Mouse (Mus musculus) MEL (cell line): Measurements from ENCODE around the gene Fam219b.
A peak's percentile ranks its signal among the peaks of the same experiment; 100 is the strongest.

ENCODE experiments used
- CHD2 ChIP-seq: IDR thresholded peaks from 2 replicates; pipeline ENCODE4 v1.6.1; 2011; ENCODE audit warnings: low read length, improper control_type of control experiment
- CTCF ChIP-seq, 3 experiments: IDR thresholded peaks in 2 of 3; conservative IDR thresholded peaks in 1 of 3; 2 replicates each; pipeline ENCODE4 v1.5.1; 2011 to 2012; ENCODE audit warnings: low read length in 3 of 3, low read depth in 2 of 3, mild to moderate bottlenecking in 2 of 3, improper control_type of control experiment in 1 of 3, inconsistent platforms in 1 of 3, mixed read lengths in 1 of 3, moderate library complexity in 1 of 3; ENCODE audit not compliant: control insufficient read depth in 1 of 3, insufficient read depth in 1 of 3, poor library complexity in 1 of 3, severe bottlenecking in 1 of 3
- EP300 ChIP-seq, 2 experiments: IDR thresholded peaks; 2 replicates each; pipeline ENCODE4 v1.6.1; 2011; ENCODE audit warnings: improper control_type of control experiment in 2 of 2, low read length in 2 of 2, low read depth in 1 of 2, mild to moderate bottlenecking in 1 of 2
- GATA1 ChIP-seq: IDR thresholded peaks from 2 replicates; pipeline ENCODE4 v1.6.1; 2011; ENCODE audit warnings: low read depth, low read length, improper control_type of control experiment
- KAT2A ChIP-seq: conservative IDR thresholded peaks from 2 replicates; pipeline ENCODE4 v1.6.1; 2012; ENCODE audit warnings: low read depth, low read length, improper control_type of control experiment, inconsistent platforms
- MYC ChIP-seq: IDR thresholded peaks from 2 replicates; pipeline ENCODE4 v1.6.1; 2011; ENCODE audit warnings: low read depth, mild to moderate bottlenecking, low read length, improper control_type of control experiment, moderate library complexity
- NELFE ChIP-seq: IDR thresholded peaks from 2 replicates; pipeline ENCODE4 v1.6.1; 2011; ENCODE audit warnings: low read depth, low read length, improper control_type of control experiment
- NRF1 ChIP-seq: IDR thresholded peaks from 2 replicates; pipeline ENCODE4 v1.6.1; 2014; ENCODE audit warnings: low read depth, mild to moderate bottlenecking, inconsistent platforms, low read length, improper control_type of control experiment, moderate library complexity; ENCODE audit not compliant: poor library complexity, insufficient read depth, severe bottlenecking
- POLR2A ChIP-seq, 2 experiments: IDR thresholded peaks; 2 replicates each; pipeline ENCODE4 v1.6.1; 2011 to 2012; ENCODE audit warnings: low read length in 2 of 2, mild to moderate bottlenecking in 2 of 2, control low read depth in 1 of 2, improper control_type of control experiment in 1 of 2, low read depth in 1 of 2, moderate library complexity in 1 of 2; ENCODE audit not compliant: control insufficient read depth in 1 of 2, insufficient read depth in 1 of 2, poor library complexity in 1 of 2
- SMC3 ChIP-seq: IDR thresholded peaks from 2 replicates; pipeline ENCODE4 v1.6.1; 2011; ENCODE audit warnings: low read depth, low read length, improper control_type of control experiment
- TAL1 ChIP-seq: IDR thresholded peaks from 2 replicates; pipeline ENCODE4 v1.6.1; 2012; ENCODE audit warnings: mild to moderate bottlenecking, inconsistent platforms, low read length, moderate library complexity, mixed read lengths
- USF2 ChIP-seq, 2 experiments: IDR thresholded peaks; 2 replicates each; pipeline ENCODE4 v1.6.1; 2011 to 2012; ENCODE audit warnings: improper control_type of control experiment in 2 of 2, low read length in 2 of 2, borderline replicate concordance in 1 of 2, inconsistent platforms in 1 of 2, low read depth in 1 of 2, mild to moderate bottlenecking in 1 of 2; ENCODE audit not compliant: insufficient read depth in 1 of 2
- ZNF384 ChIP-seq: IDR thresholded peaks from 2 replicates; pipeline ENCODE4 v1.6.1; 2012; ENCODE audit warnings: low read depth, mild to moderate bottlenecking, inconsistent platforms, low read length, improper control_type of control experiment

GRCm38 (mm10) chr9:57560263-57560662 is 22.9 kb downstream of the Fam219b start:
- TF ChIP-seq SMC3 (no peak), EP300 (IDR thresholded peaks at IDR 0.05; ENCODE audit: low read depth in 1 of 2, low read length in 2 of 2) (no peak), USF2 (IDR thresholded peaks at IDR 0.05; ENCODE audit: borderline replicate concordance in 1 of 2, insufficient read depth in 1 of 2, low read depth in 1 of 2, low read length in 2 of 2) (no peak), NELFE (no peak), CTCF (IDR thresholded peaks at IDR 0.05 in 2 of 3, conservative IDR thresholded peaks at IDR 0.05 in 1 of 3; ENCODE audit: control insufficient read depth in 1 of 3, insufficient read depth in 1 of 3, low read depth in 2 of 3, low read length in 3 of 3, poor library complexity in 1 of 3, severe bottlenecking in 1 of 3) (no peak), POLR2A (IDR thresholded peaks at IDR 0.05; ENCODE audit: control insufficient read depth in 1 of 2, insufficient read depth in 1 of 2, low read depth in 1 of 2, low read length in 2 of 2, poor library complexity in 1 of 2) (no peak), GATA1 (peak; percentile 36; the same call in 1 of the 2 replicates), KAT2A (no peak), TAL1 (no peak), CHD2 (no peak), ZNF384 (0 out of 2 replicates have a peak, but pooled peaks have one; percentile 3), MYC (no peak), NRF1 (no peak)
